Mouse (Mus musculus): Measurements from ENCODE around the gene Irgc1. TPM values are rescaled to one million over a fixed set of nuclear protein-coding genes. Genes with fewer than 3 reads are reported as not detected.

The Irgc1 gene
- polyA plus RNA-seq, 2 experiments = not detected

DNA sequence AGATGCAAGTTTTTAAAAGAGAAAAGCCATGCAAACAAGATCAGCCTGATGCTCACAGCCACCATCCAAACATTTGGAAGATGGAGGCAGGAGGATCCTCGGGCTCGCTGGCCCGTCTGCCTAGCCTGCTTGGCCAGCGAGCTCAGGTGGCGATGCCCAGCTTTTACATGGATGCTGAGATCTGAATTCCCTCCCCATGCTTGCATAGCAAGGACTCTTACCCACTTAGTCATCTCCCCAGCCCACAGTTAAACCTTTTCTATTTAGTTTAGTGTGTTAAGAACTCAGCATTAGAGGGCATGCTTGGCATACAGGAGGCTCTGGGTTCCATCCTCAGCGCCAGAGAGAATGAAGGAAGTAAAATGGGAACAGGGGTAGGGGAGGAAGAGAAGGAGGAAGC, 12.9 kb downstream of the Irgc1 start:
- no peak overlapping the region for H3K4me2 ChIP-seq (ENCODE audit: low read depth)
- H3K4me1 ChIP-seq (replicated peaks; ENCODE audit: control insufficient read depth in 2 of 2, insufficient read depth in 2 of 2, low read length in 1 of 2) = no peaks in the 10 kb centered on the region
- no peak overlapping the region for H3K9ac ChIP-seq (replicated peaks)
- no peak for TF ChIP-seq EP300 (IDR thresholded peaks at IDR 0.05; ENCODE audit: low read depth)
- no peak for TF ChIP-seq CTCF (IDR thresholded peaks at IDR 0.05; ENCODE audit: low read depth)
- no peak overlapping the region for H3K4me3 ChIP-seq (ENCODE audit: insufficient read depth in 1 of 2, low read depth in 2 of 2, low read length in 2 of 2)
- no peak for DNase-seq (ENCODE audit: low read depth in 3 of 3, low spot score in 3 of 3)
- ATAC-seq (ENCODE audit: insufficient read depth) = no peak
- no peaks in the 10 kb centered on the region for H3K9me3 ChIP-seq (ENCODE audit: control insufficient read depth, low read length)
- H3K36me3 ChIP-seq (replicated peaks; ENCODE audit: control insufficient read depth, insufficient read depth, low read depth) = no peaks in the 10 kb centered on the region
- 69% methylated on average over 6 of the region's 6 CpGs for WGBS (ENCODE audit: insufficient replicate concordance)
- H3K27me3 ChIP-seq (ENCODE audit: control insufficient read depth, insufficient read depth, low read length) = no peaks in the 10 kb centered on the region
- H3K27ac ChIP-seq = no peak overlapping the region

DNA sequence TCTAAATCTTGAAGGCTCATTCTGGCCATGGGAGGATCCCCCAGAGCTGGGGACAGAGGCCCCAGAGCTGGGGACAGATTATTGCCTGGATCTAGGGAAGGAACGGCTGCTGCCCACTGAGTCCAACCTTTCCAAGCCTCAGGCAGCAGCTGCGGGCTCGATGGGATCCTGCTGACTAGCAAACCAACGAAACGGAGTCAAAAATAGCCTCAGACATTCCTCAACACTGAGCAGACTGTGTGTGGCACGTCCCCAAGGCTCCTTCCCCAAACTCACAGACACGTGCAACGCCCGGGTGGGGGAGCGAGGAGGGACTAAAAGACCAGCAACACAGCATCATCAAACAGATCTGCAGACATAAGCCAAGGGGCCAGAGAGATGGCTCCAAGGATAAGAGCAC, 14.1 kb downstream of the Irgc1 start:
- 46% methylated on average over 10 of the region's 10 CpGs for WGBS (ENCODE audit: insufficient replicate concordance)
- no peak for DNase-seq (ENCODE audit: low read depth in 3 of 3, low spot score in 3 of 3)

DNA sequence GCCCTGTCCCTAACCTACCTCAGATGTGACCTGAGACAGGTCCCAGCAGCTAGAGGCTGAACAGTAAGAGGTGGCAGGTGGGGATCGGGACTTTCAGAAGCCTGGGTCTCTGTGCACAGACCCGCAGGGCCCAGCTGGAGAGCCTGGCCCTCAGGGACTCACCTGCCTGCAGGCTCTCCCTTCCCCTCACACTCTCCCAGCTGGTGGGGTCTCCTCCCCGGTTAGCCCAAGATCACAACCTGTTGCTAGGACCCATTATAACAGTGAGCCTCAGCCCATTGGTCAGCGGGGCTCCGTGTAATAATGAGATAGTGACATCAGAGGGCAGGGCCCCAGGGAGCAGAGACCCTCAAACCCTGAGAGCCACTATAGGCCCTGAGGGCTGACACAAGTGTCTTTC, 16.8 kb downstream of the Irgc1 start:
- WGBS (ENCODE audit: insufficient replicate concordance) = 63% methylated on average over 5 of the region's 5 CpGs
- no peak for ATAC-seq (ENCODE audit: insufficient read depth)
- H3K27ac ChIP-seq = no peak overlapping the region

More for the DNA sequence above, 14.1 kb downstream of the Irgc1 start:
- Histone ChIP-seq H3K36me3 (replicated peaks; ENCODE audit: control insufficient read depth, insufficient read depth, low read depth) (no peaks in the 10 kb centered on the region), H3K27ac (no peak overlapping the region), H3K4me3 (ENCODE audit: insufficient read depth in 1 of 2, low read depth in 2 of 2, low read length in 2 of 2) (no peak overlapping the region), H3K9ac (replicated peaks) (no peak overlapping the region), H3K4me1 (replicated peaks; ENCODE audit: control insufficient read depth in 2 of 2, insufficient read depth in 2 of 2, low read length in 1 of 2) (no peaks in the 10 kb centered on the region), H3K4me2 (ENCODE audit: low read depth) (no peak overlapping the region), H3K9me3 (ENCODE audit: control insufficient read depth, low read length) (no peaks in the 10 kb centered on the region), H3K27me3 (ENCODE audit: control insufficient read depth, insufficient read depth, low read length) (peaks cover 3% of the 10 kb centered on the region)
- no peak for ATAC-seq (ENCODE audit: insufficient read depth)
- TF ChIP-seq EP300 (IDR thresholded peaks at IDR 0.05; ENCODE audit: low read depth) (no peak), CTCF (IDR thresholded peaks at IDR 0.05; ENCODE audit: low read depth) (no peak)

DNA sequence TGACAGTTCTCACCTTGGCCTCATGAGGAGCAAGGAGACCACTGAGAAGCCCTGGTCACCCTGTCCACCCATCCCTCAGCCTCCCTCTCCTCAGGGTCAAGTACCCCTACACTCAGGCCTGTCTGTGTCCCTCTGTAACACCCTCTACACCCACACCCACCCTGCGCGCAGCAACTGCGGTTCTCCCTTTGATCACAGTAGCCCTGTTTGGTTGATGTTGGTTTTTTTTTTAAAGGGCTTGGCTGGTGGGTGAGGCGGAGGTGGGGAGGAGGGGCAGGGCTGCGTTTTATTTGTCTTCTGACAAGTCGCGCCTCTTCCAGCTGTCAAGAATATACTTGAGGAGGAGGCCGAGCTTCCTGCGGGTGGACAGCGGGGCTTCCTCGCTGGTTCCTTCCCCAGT, 20.4 kb downstream of the Irgc1 start:
- H3K9me3 ChIP-seq (ENCODE audit: control insufficient read depth, low read length) = no peaks in the 10 kb centered on the region
- no peak overlapping the region for H3K9ac ChIP-seq (replicated peaks)
- no peak for TF ChIP-seq EP300 (IDR thresholded peaks at IDR 0.05; ENCODE audit: low read depth)
- no peak for TF ChIP-seq CTCF (IDR thresholded peaks at IDR 0.05; ENCODE audit: low read depth)
- no peaks in the 10 kb centered on the region for H3K36me3 ChIP-seq (replicated peaks; ENCODE audit: control insufficient read depth, insufficient read depth, low read depth)
- ATAC-seq (ENCODE audit: insufficient read depth) (no peak), DNase-seq (ENCODE audit: low read depth in 3 of 3, low spot score in 3 of 3) (no peak)
- H3K4me3 ChIP-seq (ENCODE audit: insufficient read depth in 1 of 2, low read depth in 2 of 2, low read length in 2 of 2) = no peak overlapping the region
- 50% methylated on average over 11 of the region's 11 CpGs for WGBS (ENCODE audit: insufficient replicate concordance)
- no peaks in the 10 kb centered on the region for H3K4me1 ChIP-seq (replicated peaks; ENCODE audit: control insufficient read depth in 2 of 2, insufficient read depth in 2 of 2, low read length in 1 of 2)
- peaks cover 10% of the 10 kb centered on the region for H3K27me3 ChIP-seq (ENCODE audit: control insufficient read depth, insufficient read depth, low read length)
- H3K27ac ChIP-seq = no peak overlapping the region
- H3K4me2 ChIP-seq (ENCODE audit: low read depth) = no peak overlapping the region

More for the DNA sequence above, 16.8 kb downstream of the Irgc1 start:
- Histone ChIP-seq H3K4me3 (ENCODE audit: insufficient read depth in 1 of 2, low read depth in 2 of 2, low read length in 2 of 2) (no peak overlapping the region), H3K27me3 (ENCODE audit: control insufficient read depth, insufficient read depth, low read length) (peaks cover 10% of the 10 kb centered on the region), H3K36me3 (replicated peaks; ENCODE audit: control insufficient read depth, insufficient read depth, low read depth) (no peaks in the 10 kb centered on the region), H3K9ac (replicated peaks) (no peak overlapping the region), H3K4me1 (replicated peaks; ENCODE audit: control insufficient read depth in 2 of 2, insufficient read depth in 2 of 2, low read length in 1 of 2) (no peaks in the 10 kb centered on the region), H3K4me2 (ENCODE audit: low read depth) (no peak overlapping the region), H3K9me3 (ENCODE audit: control insufficient read depth, low read length) (no peaks in the 10 kb centered on the region)
- DNase-seq (ENCODE audit: low read depth in 3 of 3, low spot score in 3 of 3) = no peak
- no peak for TF ChIP-seq CTCF (IDR thresholded peaks at IDR 0.05; ENCODE audit: low read depth)
- TF ChIP-seq EP300 (IDR thresholded peaks at IDR 0.05; ENCODE audit: low read depth) = no peak

DNA sequence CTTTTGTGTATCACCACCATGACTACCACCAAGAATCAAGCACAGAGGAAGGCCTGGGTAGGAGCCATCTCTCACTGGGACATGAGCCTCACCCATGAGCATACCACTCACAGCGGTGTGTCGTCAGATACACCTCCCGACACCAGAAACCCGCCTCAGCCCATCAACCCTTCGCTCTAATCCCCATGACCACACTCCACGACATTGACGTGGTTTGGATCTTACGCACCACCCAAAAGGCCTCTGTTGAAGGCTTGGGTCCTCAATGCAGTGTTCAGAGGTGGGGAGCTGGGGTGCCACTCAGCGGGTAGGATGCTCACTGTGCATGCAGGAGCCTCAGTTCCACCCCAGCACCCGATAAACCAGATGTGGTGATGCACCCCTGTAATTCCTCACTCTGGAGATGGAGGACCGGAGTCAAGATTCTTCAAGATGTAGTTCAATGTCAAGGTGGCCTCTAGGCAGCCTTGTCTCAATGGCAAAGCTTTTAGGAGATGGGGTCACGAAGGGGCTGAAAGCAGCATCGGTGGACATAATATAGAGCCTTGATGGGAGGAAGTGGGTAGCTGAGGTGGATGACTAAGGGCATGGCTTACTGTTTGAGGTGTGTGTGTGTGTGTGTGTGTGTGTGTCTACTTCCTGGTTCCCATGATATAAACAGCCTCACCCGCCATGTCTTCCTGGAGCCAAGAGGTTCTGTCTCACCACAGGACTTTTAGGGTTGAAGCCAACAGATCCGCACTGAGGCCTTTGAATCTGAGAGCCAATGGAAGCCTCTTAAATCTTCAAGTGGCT, 21.3 kb downstream of the Irgc1 start:
- ATAC-seq (ENCODE audit: insufficient read depth) = no peak

More for the DNA sequence above, 21.3 kb downstream of the Irgc1 start:
- no peak for TF ChIP-seq EP300 (IDR thresholded peaks at IDR 0.05; ENCODE audit: low read depth)
- TF ChIP-seq CTCF (IDR thresholded peaks at IDR 0.05; ENCODE audit: low read depth) = no peak
- 75% methylated on average over 15 of the region's 15 CpGs for WGBS (ENCODE audit: insufficient replicate concordance)
- H3K9me3 ChIP-seq (ENCODE audit: control insufficient read depth, low read length) = no peaks in the 10 kb centered on the region
- no peaks in the 10 kb centered on the region for H3K36me3 ChIP-seq (replicated peaks; ENCODE audit: control insufficient read depth, insufficient read depth, low read depth)
- H3K9ac ChIP-seq (replicated peaks) = no peak overlapping the region
- H3K4me3 ChIP-seq (ENCODE audit: insufficient read depth in 1 of 2, low read depth in 2 of 2, low read length in 2 of 2) = no peak overlapping the region
- no peak for DNase-seq (ENCODE audit: low read depth in 3 of 3, low spot score in 3 of 3)
- no peaks in the 10 kb centered on the region for H3K4me1 ChIP-seq (replicated peaks; ENCODE audit: control insufficient read depth in 2 of 2, insufficient read depth in 2 of 2, low read length in 1 of 2)
- H3K4me2 ChIP-seq (ENCODE audit: low read depth) = no peak overlapping the region
- H3K27ac ChIP-seq = no peak overlapping the region
- H3K27me3 ChIP-seq (ENCODE audit: control insufficient read depth, insufficient read depth, low read length) = peaks cover 10% of the 10 kb centered on the region

Measured in liver, embryonic 14.5 days (tissue).